ENCODE assay signal across 9 mouse cellular contexts in the genomic region with DNA sequence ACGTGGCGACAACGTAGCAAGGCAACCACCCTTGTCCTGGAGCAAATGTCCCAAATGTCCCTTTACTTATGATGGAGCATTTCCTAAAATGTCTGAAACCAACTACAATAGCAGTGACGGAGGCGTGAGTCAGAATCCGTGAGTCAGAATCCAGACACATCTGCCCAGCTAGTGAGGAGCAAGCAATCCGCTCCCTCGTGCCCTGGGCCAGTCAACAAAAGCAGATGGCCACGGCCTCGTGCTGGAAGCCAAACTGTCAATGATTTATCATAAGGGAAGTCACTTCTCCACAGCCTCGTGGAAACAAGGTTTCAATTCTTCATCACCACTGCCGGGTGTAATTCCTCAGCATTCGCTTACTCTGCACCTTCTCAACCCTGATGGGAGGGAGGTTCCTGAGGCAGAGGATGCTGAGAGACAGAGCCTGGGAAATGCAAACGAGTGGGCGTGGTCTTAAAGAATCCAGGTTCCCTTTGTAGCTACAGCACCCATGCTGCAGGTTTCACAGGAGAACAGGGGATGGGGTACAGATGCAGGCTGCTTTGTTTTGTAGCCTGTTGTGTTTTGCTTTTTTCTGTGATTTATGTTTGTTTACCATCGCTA.
DNase-seq lines count a peak whose midpoint lies in the region; ATAC-seq lines count a peak whose summit lies in the region.
"Had no signal": no experiment of that assay in that cellular context is flagged by ENCODE, and none has a peak within 500 bp of the region (broad histone marks: within the 10 kb centered on the region; RNA-seq: fewer than 3 reads in every experiment).

No protein-coding gene starts in this region.

- DNase-seq in kidney, adult 8-10 months: peak; percentile 46 to 50
- DNase-seq in kidney, postnatal 14 days: no peak
- DNase-seq in Muller cell, postnatal 12 days (ENCODE audit: inconsistent ontology term): peak; percentile 57
- DNase-seq in adrenal gland, postnatal 14 days: peak; percentile 79
- DNase-seq in heart, postnatal 36 days: no peak

- peaks cover 16% of the 10 kb centered on the region for H3K36me3 ChIP-seq in macrophage (ENCODE audit: inconsistent target)

- H3K27ac ChIP-seq in macrophage: peak overlapping the region; percentile 96
- H3K27ac ChIP-seq: midbrain, embryonic 12.5 days; stomach, embryonic 15.5 days had no signal

- 36% methylated on average over 16 of the region's 16 CpGs for WGBS in macrophage (ENCODE audit: missing documents)

- no peak overlapping the region for H3K4me3 ChIP-seq in macrophage (ENCODE audit: inconsistent target)
- H3K4me3 ChIP-seq: midbrain, embryonic 12.5 days; stomach, embryonic 15.5 days had no signal

- intact Hi-C loops in heart, postnatal 36 days (cut with DNase I): no loop called here

- H3K79me2 ChIP-seq in macrophage (ENCODE audit: inconsistent target): no peaks in the 10 kb centered on the region

- ATAC-seq in megakaryocyte-erythroid progenitor cell, adult 5-6 weeks (replicated peaks; ENCODE audit: low FRiP score, low TSS enrichment, poor library complexity, severe bottlenecking): no peak

Comparison
In these comparisons a context has a peak if more than half of its experiments do, and no peak if none do; other contexts are left out.
1. DNase-seq: peak in kidney, adult 8-10 months (2 of 2), Muller cell, postnatal 12 days (single experiment) and adrenal gland, postnatal 14 days (single experiment); none in kidney, postnatal 14 days (single experiment) and heart, postnatal 36 days (0 of 2).